Mouse (Mus musculus): ENCODE measurements around the gene Uggt1. TPM values are rescaled to one million over a fixed set of nuclear protein-coding genes. Genes with fewer than 3 reads are reported as not detected.

The Uggt1 gene
- polyA plus RNA-seq, 1 experiment from 2014 or later: 55.0 TPM

DNA sequence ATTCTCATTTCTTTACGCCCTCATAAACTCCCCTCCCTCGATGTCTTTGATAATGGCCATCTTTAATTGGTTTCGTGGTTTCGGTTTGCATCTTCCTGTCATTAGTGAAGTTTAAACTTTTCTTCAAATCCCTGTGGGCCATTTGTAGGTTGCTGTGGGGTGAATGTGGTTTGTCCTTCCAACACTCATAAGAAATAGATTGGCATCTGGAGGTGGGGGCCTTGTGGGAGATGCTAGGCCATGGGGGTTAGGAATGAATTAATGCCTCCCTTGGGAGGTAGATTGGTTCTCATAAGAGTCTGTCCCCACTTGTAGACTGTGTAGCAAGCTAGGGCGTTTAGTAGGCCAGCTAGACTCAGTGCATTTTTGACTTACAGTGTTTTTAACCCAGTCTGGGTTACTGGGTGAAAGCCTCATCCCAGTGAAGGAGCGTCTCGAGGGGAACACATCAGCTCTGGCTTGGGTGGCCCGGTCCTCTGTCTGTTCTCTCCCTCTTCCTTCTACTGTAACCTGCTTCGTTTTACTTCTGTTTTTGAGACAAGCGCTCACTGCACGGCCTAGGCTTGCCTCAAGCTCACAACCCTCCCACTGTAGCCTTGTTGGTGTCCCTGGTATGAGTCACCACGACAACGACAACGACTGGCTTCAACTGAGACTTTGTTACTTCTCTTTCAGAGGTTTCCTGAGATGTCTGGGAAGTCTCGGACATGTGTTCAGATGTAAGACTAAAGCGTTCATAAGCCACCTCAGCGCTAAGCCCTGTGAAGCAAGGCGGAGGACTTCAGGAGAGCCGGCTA is 17.4 kb upstream of the Uggt1 start:
- Histone ChIP-seq H3K4me3 (replicated peaks; ENCODE audit: low read length) (no peak overlapping the region), H3K9me3 (replicated peaks; ENCODE audit: control insufficient read depth, low read length) (0 out of 2 replicates have a peak, but pooled peaks cover 4% of the 10 kb centered on the region), H3K27ac (ENCODE audit: low read length) (no peak overlapping the region), H3K27me3 (ENCODE audit: control insufficient read depth, insufficient read depth, low read length) (no peaks in the 10 kb centered on the region), H3K4me2 (ENCODE audit: low read depth, low read length) (no peak overlapping the region), H3K36me3 (ENCODE audit: control insufficient read depth, insufficient read depth, low read length) (no peaks in the 10 kb centered on the region), H3K4me1 (ENCODE audit: control insufficient read depth, insufficient read depth, low read length) (0 out of 2 replicates have a peak, but pooled peaks cover 3% of the 10 kb centered on the region), H3K9ac (ENCODE audit: low read length) (no peak overlapping the region)
- WGBS: 75% methylated on average over 19 of the region's 19 CpGs
- no peak for ATAC-seq (ENCODE audit: insufficient read depth, low FRiP score)

DNA sequence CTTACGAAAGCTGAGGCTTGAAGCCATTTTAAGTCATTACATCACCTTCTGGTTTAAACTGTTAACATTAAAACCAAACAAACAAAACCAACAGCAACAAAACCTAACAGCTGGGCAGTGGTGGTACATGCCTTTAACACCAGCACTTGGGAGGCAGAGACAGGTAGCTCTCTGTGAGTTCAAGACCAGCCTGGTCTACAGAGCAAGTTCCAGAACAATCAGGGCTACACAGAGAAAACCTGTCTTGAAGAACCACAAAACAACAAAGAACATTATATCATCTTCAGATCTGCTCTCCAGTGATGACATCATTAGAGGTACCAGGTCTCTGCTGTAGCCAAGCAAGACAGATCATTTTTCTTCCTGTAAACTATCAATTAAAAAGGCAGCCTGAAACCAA is 15.9 kb upstream of the Uggt1 start:
- no peak for ATAC-seq (ENCODE audit: insufficient read depth, low FRiP score)
- WGBS: 88% methylated on average over 1 of the region's 1 CpGs
- Histone ChIP-seq H3K4me2 (ENCODE audit: low read depth, low read length) (no peak overlapping the region), H3K27me3 (ENCODE audit: control insufficient read depth, insufficient read depth, low read length) (peaks cover 5% of the 10 kb centered on the region; the same call in 1 of the 2 replicates), H3K4me3 (replicated peaks; ENCODE audit: low read length) (no peak overlapping the region), H3K9me3 (replicated peaks; ENCODE audit: control insufficient read depth, low read length) (peaks cover 9% of the 10 kb centered on the region), H3K4me1 (ENCODE audit: control insufficient read depth, insufficient read depth, low read length) (0 out of 2 replicates have a peak, but pooled peaks cover 3% of the 10 kb centered on the region), H3K36me3 (ENCODE audit: control insufficient read depth, insufficient read depth, low read length) (no peaks in the 10 kb centered on the region), H3K9ac (ENCODE audit: low read length) (no peak overlapping the region), H3K27ac (ENCODE audit: low read length) (no peak overlapping the region)

DNA sequence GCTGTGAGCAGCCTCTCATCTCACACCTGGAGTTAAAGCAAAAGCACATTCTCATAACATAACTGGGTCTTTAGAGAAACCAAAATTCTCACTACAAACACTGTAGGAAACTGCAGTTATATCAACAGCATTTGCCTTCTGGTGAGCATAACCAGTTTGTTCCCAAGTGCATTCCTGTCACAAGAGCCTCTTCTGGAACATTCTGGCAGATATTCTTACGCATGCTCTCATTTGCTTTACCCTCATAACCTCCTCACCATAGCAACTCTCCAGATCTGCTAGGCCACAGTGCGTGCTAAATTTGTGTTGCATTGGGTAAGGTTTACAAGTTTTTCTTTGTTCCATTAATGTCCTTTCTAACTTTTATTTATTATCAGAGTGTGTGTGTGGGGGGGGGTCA is 14.8 kb upstream of the Uggt1 start:
- no peak overlapping the region for H3K4me2 ChIP-seq (ENCODE audit: low read depth, low read length)
- H3K4me1 ChIP-seq (ENCODE audit: control insufficient read depth, insufficient read depth, low read length): 0 out of 2 replicates have a peak, but pooled peaks cover 3% of the 10 kb centered on the region
- H3K9ac ChIP-seq (ENCODE audit: low read length): no peak overlapping the region
- peaks cover 9% of the 10 kb centered on the region for H3K9me3 ChIP-seq (replicated peaks; ENCODE audit: control insufficient read depth, low read length)
- no peak overlapping the region for H3K27ac ChIP-seq (ENCODE audit: low read length)
- H3K36me3 ChIP-seq (ENCODE audit: control insufficient read depth, insufficient read depth, low read length): no peaks in the 10 kb centered on the region
- peaks cover 8% of the 10 kb centered on the region; the same call in 1 of the 2 replicates for H3K27me3 ChIP-seq (ENCODE audit: control insufficient read depth, insufficient read depth, low read length)
- no peak for ATAC-seq (ENCODE audit: insufficient read depth, low FRiP score)
- WGBS: 90% methylated on average over 2 of the region's 2 CpGs
- no peak overlapping the region for H3K4me3 ChIP-seq (replicated peaks; ENCODE audit: low read length)

DNA sequence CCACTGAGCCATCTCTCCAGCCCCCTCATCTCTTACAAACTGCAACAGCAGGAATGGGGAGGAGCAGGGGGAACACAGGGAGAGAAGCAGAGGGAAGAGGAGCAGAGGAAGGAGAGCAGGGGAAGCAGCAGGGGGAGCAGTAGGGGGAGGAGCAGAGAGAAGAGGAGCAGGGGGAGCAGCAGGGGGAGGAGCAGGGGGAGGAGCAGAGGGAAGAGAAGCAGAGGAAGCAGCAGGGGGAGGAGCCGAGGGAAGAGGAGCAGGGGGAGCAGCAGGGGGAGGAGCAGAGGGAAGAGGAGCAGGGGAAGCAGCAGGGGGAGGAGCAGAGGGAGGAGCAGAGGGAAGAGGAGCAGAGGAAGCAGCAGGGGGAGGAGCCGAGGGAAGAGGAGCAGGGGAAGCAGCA is 14.1 kb upstream of the Uggt1 start:
- no peak overlapping the region for H3K4me2 ChIP-seq (ENCODE audit: low read depth, low read length)
- H3K9ac ChIP-seq (ENCODE audit: low read length): no peak overlapping the region
- no peaks in the 10 kb centered on the region for H3K4me1 ChIP-seq (ENCODE audit: control insufficient read depth, insufficient read depth, low read length)
- WGBS: 64% methylated on average over 2 of the region's 2 CpGs
- H3K4me3 ChIP-seq (replicated peaks; ENCODE audit: low read length): no peak overlapping the region
- H3K9me3 ChIP-seq (replicated peaks; ENCODE audit: control insufficient read depth, low read length): peaks cover 9% of the 10 kb centered on the region
- no peak for ATAC-seq (ENCODE audit: insufficient read depth, low FRiP score)
- H3K27me3 ChIP-seq (ENCODE audit: control insufficient read depth, insufficient read depth, low read length): peaks cover 8% of the 10 kb centered on the region; the same call in 1 of the 2 replicates
- no peak overlapping the region for H3K27ac ChIP-seq (ENCODE audit: low read length)
- H3K36me3 ChIP-seq (ENCODE audit: control insufficient read depth, insufficient read depth, low read length): no peaks in the 10 kb centered on the region

DNA sequence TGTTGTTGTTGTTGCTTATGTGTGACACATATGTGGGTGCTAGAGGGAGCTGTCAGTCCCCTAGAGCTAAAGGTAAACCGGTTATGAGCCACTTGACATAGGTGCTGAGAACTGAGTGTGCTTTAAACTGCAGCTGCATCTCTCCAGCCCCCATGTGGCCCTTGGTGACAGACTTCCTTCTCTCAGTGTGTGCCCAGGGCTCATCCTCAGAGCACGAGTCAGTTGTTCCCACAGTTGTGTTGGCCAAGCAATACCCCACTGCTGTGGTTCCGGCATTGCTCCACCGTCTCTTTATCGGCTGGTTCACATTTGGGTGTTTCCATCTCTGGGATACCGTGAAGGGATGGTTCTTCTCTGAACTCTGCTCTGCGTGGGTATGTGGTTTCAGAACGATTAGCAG is 12.8 kb upstream of the Uggt1 start:
- no peak overlapping the region for H3K9ac ChIP-seq (ENCODE audit: low read length)
- no peak for ATAC-seq (ENCODE audit: insufficient read depth, low FRiP score)
- H3K9me3 ChIP-seq (replicated peaks; ENCODE audit: control insufficient read depth, low read length): peaks cover 9% of the 10 kb centered on the region
- no peaks in the 10 kb centered on the region for H3K4me1 ChIP-seq (ENCODE audit: control insufficient read depth, insufficient read depth, low read length)
- 88% methylated on average over 8 of the region's 8 CpGs for WGBS
- H3K36me3 ChIP-seq (ENCODE audit: control insufficient read depth, insufficient read depth, low read length): no peaks in the 10 kb centered on the region
- H3K27ac ChIP-seq (ENCODE audit: low read length): no peak overlapping the region
- no peak overlapping the region for H3K4me3 ChIP-seq (replicated peaks; ENCODE audit: low read length)
- peaks cover 8% of the 10 kb centered on the region; the same call in 1 of the 2 replicates for H3K27me3 ChIP-seq (ENCODE audit: control insufficient read depth, insufficient read depth, low read length)
- H3K4me2 ChIP-seq (ENCODE audit: low read depth, low read length): no peak overlapping the region

DNA sequence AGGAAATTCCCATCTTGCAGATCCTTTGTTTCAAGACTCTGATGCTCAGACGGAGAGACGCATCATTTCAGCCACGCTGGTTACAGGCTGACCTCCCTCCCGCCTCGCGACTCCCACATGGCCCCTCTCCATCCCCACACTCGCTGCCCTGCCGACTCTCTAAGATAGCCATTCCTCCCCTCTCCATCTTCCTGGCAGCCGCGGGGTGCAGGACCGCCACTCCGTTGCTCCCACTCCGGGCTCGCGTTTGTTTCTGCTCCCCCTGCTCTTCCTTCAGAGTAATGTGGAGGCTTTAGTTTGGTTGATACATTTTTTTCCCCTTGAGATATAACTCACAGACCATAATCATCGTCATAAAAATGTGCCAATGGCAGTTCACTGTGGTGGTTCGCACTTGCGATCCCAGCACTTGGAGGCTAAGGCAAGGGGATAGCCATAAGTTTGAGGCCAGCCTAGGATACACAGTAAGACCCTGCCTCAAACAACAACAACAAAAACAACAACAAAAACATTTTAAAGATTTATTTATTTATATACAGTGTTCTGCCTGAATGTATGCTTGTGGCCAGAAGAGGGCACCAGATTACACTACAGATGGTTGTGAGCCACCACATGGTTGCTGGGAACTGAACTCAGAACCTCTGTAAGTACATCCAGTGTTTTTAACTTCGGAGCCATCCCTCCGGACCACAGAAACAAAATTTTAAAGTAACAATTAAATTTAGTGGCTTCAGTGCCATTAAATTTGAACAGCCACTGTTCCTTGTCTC is 11.5 kb upstream of the Uggt1 start:
- H3K4me2 ChIP-seq (ENCODE audit: low read depth, low read length): no peak overlapping the region
- no peak for ATAC-seq (ENCODE audit: insufficient read depth, low FRiP score)

DNA sequence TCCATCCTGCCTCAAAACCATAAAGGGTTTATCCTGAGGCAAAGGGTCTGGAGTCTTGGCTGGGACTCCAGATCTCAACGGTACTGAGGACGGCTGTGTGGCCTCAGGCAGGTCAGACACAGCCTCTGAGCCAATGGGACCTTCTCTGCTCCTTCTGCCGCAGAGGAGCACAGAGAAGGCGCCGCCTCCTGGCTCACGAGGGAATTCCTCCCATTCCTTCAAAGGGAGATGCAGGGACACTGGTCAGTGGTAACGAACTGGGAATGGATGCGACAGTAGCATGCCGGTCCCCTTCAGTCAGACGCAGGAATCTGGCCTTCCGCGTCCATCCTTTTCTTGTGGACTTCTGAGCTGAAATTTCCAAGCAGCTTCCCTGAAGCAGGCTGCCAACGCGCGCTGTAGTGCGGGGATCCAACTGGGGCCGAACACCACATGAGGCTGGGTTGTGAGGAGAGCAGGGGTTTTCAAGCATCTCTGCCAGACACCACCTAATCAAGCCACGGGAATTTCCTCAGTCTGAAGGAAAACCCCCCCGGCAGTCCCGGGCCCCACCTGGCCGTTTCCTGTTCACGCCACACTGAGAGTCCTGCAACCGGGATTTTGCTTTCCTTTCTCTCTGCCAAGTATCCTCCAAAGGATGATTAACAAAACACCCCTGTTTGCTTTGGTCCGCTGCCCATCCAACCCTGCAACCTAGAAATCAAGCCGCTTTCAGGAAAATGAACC is 10.3 kb upstream of the Uggt1 start:
- Histone ChIP-seq H3K9ac (ENCODE audit: low read length) (0 out of 2 replicates have a peak overlapping the region, but pooled peaks have one; percentile 1), H3K27ac (ENCODE audit: low read length) (no peak overlapping the region), H3K27me3 (ENCODE audit: control insufficient read depth, insufficient read depth, low read length) (peaks cover 8% of the 10 kb centered on the region; the same call in 1 of the 2 replicates), H3K9me3 (replicated peaks; ENCODE audit: control insufficient read depth, low read length) (peaks cover 9% of the 10 kb centered on the region), H3K4me1 (ENCODE audit: control insufficient read depth, insufficient read depth, low read length) (no peaks in the 10 kb centered on the region), H3K4me3 (replicated peaks; ENCODE audit: low read length) (no peak overlapping the region), H3K36me3 (ENCODE audit: control insufficient read depth, insufficient read depth, low read length) (no peaks in the 10 kb centered on the region), H3K4me2 (ENCODE audit: low read depth, low read length) (peak overlapping the region; percentile 20; the same call in 1 of the 2 replicates)
- 0 out of 2 replicates have a peak, but pooled peaks have one; percentile 29 for ATAC-seq (ENCODE audit: insufficient read depth, low FRiP score)
- WGBS: 17% methylated on average over 25 of the region's 25 CpGs

More for the DNA sequence above, 11.5 kb upstream of the Uggt1 start:
- Histone ChIP-seq H3K27me3 (ENCODE audit: control insufficient read depth, insufficient read depth, low read length) (peaks cover 8% of the 10 kb centered on the region; the same call in 1 of the 2 replicates), H3K9ac (ENCODE audit: low read length) (no peak overlapping the region), H3K4me3 (replicated peaks; ENCODE audit: low read length) (no peak overlapping the region), H3K27ac (ENCODE audit: low read length) (no peak overlapping the region), H3K36me3 (ENCODE audit: control insufficient read depth, insufficient read depth, low read length) (no peaks in the 10 kb centered on the region), H3K9me3 (replicated peaks; ENCODE audit: control insufficient read depth, low read length) (peaks cover 9% of the 10 kb centered on the region), H3K4me1 (ENCODE audit: control insufficient read depth, insufficient read depth, low read length) (no peaks in the 10 kb centered on the region)
- WGBS: 29% methylated on average over 20 of the region's 20 CpGs

DNA sequence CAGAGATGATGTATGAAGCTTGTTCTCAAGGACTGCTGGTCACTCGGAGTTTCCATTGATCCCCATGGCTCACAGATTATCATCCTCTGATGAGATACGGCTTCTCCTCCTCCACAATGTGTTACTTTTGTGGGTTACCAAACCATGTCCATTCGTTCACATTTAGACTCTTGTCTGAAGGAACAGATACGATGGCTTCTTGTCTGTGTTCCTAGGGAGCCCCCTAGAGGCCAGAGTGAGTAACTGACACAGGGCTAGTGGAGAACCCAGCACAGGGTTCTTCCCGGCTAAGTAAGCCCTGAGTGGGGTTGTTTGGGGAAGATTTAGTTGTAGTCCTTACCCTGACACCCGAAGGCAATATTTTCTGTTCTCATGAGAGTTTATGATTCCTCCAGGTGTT is 8.3 kb upstream of the Uggt1 start:
- Histone ChIP-seq H3K4me1 (ENCODE audit: control insufficient read depth, insufficient read depth, low read length) (no peaks in the 10 kb centered on the region), H3K4me2 (ENCODE audit: low read depth, low read length) (no peak overlapping the region), H3K36me3 (ENCODE audit: control insufficient read depth, insufficient read depth, low read length) (no peaks in the 10 kb centered on the region), H3K9me3 (replicated peaks; ENCODE audit: control insufficient read depth, low read length) (peaks cover 5% of the 10 kb centered on the region), H3K4me3 (replicated peaks; ENCODE audit: low read length) (no peak overlapping the region), H3K27ac (ENCODE audit: low read length) (no peak overlapping the region), H3K27me3 (ENCODE audit: control insufficient read depth, insufficient read depth, low read length) (peaks cover 8% of the 10 kb centered on the region; the same call in 1 of the 2 replicates), H3K9ac (ENCODE audit: low read length) (no peak overlapping the region)
- peak; percentile 70; the same call in 1 of the 2 replicates for ATAC-seq (ENCODE audit: insufficient read depth, low FRiP score)
- 6% methylated on average over 6 of the region's 6 CpGs for WGBS
